ENCODE assay signal across 8 mouse cellular contexts in the genomic region with DNA sequence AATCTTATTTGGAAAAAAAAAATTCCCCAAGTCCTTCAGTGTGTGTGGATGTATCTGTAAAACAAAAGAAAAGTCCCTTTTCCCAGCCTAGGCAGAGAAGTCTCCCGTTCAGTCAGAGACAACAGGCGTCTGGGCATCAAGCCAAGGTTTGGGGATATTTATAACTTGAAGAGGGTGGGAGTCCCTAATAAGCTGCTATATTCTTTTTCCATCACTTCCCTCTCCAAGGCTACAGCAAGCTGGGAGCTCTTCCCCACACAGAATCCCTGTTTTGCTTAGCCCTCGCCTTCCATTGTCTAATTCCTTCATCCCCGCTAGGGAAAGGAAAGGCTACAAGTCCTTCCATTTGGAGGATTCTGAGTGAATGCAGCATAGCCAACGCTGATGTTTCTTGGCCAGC. TPM values are rescaled to one million over a fixed set of nuclear protein-coding genes. Genes with fewer than 3 reads are reported as not detected.
DNase-seq lines count a peak whose midpoint lies in the region; ATAC-seq lines count a peak whose summit lies in the region.

Gene Zfp46, plus strand, starts transcription at position 229 of the 400 bp plus-strand sequence.

- no peaks in the 10 kb centered on the region for H3K27me3 ChIP-seq in intestine, embryonic 16.5 days (replicated peaks; ENCODE audit: control insufficient read depth, insufficient read depth, low read length)
- no peaks in the 10 kb centered on the region for H3K27me3 ChIP-seq in stomach, embryonic 14.5 days (ENCODE audit: control insufficient read depth, insufficient read depth, low read length)

- peak; percentile 57 for DNase-seq in cerebellum, adult 11 months
- peak; percentile 42 to 73 for DNase-seq in cerebellum, postnatal 4 days (ENCODE audit: low spot score in 2 of 2)
- DNase-seq in gastrocnemius, postnatal 4 days (ENCODE audit: low spot score in 2 of 2) = peak; percentile 82 to 91
- DNase-seq in left cerebral cortex, postnatal 10 days (ENCODE audit: extremely low spot score in 1 of 2, low spot score in 2 of 2) = peak; percentile 90 to 94

- 23% methylated on average over 5 of the region's 5 CpGs for WGBS in intestine, embryonic 16.5 days
- 66% methylated on average over 5 of the region's 5 CpGs for WGBS in macrophage (ENCODE audit: missing documents)
- WGBS in stomach, embryonic 14.5 days = 17% methylated on average over 5 of the region's 5 CpGs

- 0 out of 2 replicates have a peak, but pooled peaks cover 2% of the 10 kb centered on the region for H3K9me3 ChIP-seq in intestine, embryonic 16.5 days (ENCODE audit: control insufficient read depth, low read length)
- no peaks in the 10 kb centered on the region for H3K9me3 ChIP-seq in stomach, embryonic 14.5 days (ENCODE audit: control insufficient read depth, low read depth, low read length)

- peaks cover 14% of the 10 kb centered on the region for H3K36me3 ChIP-seq in intestine, embryonic 16.5 days (ENCODE audit: control insufficient read depth, insufficient read depth, low read length)
- H3K36me3 ChIP-seq in macrophage (ENCODE audit: inconsistent target) = peaks cover 20% of the 10 kb centered on the region
- H3K36me3 ChIP-seq in stomach, embryonic 14.5 days (ENCODE audit: control insufficient read depth, insufficient read depth, low read length) = peaks cover 16% of the 10 kb centered on the region

- peaks cover 27% of the 10 kb centered on the region for H3K79me2 ChIP-seq in macrophage (ENCODE audit: inconsistent target)

- peak within 1 kb of the TSS; percentile 88 for H3K4me2 ChIP-seq in intestine, embryonic 16.5 days (ENCODE audit: low read depth, low read length)
- peak within 1 kb of the TSS; percentile 94 for H3K4me2 ChIP-seq in stomach, embryonic 14.5 days (replicated peaks; ENCODE audit: low read depth, low read length)

- ATAC-seq in cerebellum, adult (ENCODE audit: insufficient number of reproducible peaks, low FRiP score, low TSS enrichment) = no peak
- no peak for ATAC-seq in intestine, embryonic 16.5 days
- no peak for ATAC-seq in stomach, embryonic 14.5 days (ENCODE audit: insufficient number of reproducible peaks, insufficient read depth, low FRiP score, low read depth)

- peak within 1 kb of the TSS; percentile 94 for H3K27ac ChIP-seq in intestine, embryonic 16.5 days (ENCODE audit: low read length)
- H3K27ac ChIP-seq in macrophage = peak within 1 kb of the TSS; percentile 66
- H3K27ac ChIP-seq in stomach, embryonic 14.5 days (ENCODE audit: low read length) = peak within 1 kb of the TSS; percentile 94

- H3K9ac ChIP-seq in intestine, embryonic 16.5 days (ENCODE audit: low read depth, low read length) = peak within 1 kb of the TSS; percentile 75
- peak within 1 kb of the TSS; percentile 58 for H3K9ac ChIP-seq in stomach, embryonic 14.5 days (replicated peaks; ENCODE audit: low read depth, low read length)

- intact Hi-C loops in left cerebral cortex, postnatal 10 days (cut with DNase I) = no loop called here

- H3K4me3 ChIP-seq in intestine, embryonic 16.5 days (ENCODE audit: low read length) = peak within 1 kb of the TSS; percentile 83
- H3K4me3 ChIP-seq in macrophage (ENCODE audit: inconsistent target) = peak within 1 kb of the TSS; percentile 95
- peak within 1 kb of the TSS; percentile 69 for H3K4me3 ChIP-seq in stomach, embryonic 14.5 days (ENCODE audit: low read depth, low read length)

- H3K4me1 ChIP-seq in intestine, embryonic 16.5 days (ENCODE audit: control insufficient read depth, insufficient read depth, low read length) = peaks cover 19% of the 10 kb centered on the region
- H3K4me1 ChIP-seq in stomach, embryonic 14.5 days (ENCODE audit: control insufficient read depth, insufficient read depth, low read length) = peaks cover 27% of the 10 kb centered on the region

RNA-seq across cellular contexts. Expression of gene Zfp46, which starts in this region (rescaled TPM):
- 10 to 100 TPM; 51.2 to 65.1 TPM for total RNA-seq in gastrocnemius, postnatal 4 days (2021)
- polyA plus RNA-seq in intestine, embryonic 16.5 days (2015; fragmentation: Nextera tagmentation; extraction: Ambion mirVana) = 13.6 and 15.0 TPM in 2 replicates
- 100 to 1,000 TPM; 115 to 116 TPM for total RNA-seq in left cerebral cortex, postnatal 10 days (2021)
- 10 to 100 TPM in 11 of 26 experiments, 1 to 10 TPM in 15; 2.3 to 16.3 (median 9.3) TPM for total RNA-seq in macrophage (2018; cell fraction: chromatin; rRNA removed)
- total RNA-seq in macrophage (2018; cell fraction: cytosol; rRNA removed) = 10 to 100 TPM in 17 of 26 experiments, 1 to 10 TPM in 9; 6.4 to 15.7 (median 10.5) TPM
- 10 to 100 TPM in 15 of 26 experiments, 1 to 10 TPM in 11; 5.7 to 20.6 (median 11.9) TPM for total RNA-seq in macrophage (2018; cell fraction: nucleus; rRNA removed)
- polyA plus RNA-seq in macrophage (2018) = 6.8 to 8.2 TPM (median 7.8 TPM) in 3 replicates
- polyA plus RNA-seq in stomach, embryonic 14.5 days (2014; fragmentation: Nextera tagmentation; extraction: Ambion mirVana) = 24.7 and 25.1 TPM in 2 replicates
